Mouse (Mus musculus) hindbrain, embryonic 15.5 days (tissue): ENCODE measurements around the gene Sh3d21. TPM values are rescaled to one million over a fixed set of nuclear protein-coding genes. Genes with fewer than 3 reads are reported as not detected.
"Not testable (repeated sequence)": the region's sequence is repeated elsewhere in the genome, so short reads cannot be mapped to it uniquely, and the experiment has no call there.

ENCODE experiments used
- ATAC-seq: fragments of 200-750 bp; cut with Nextera tagmentation; 2 replicates; pipeline ENCODE4 v1.8.0; 2017; ENCODE audit warnings: low read depth, moderate number of reproducible peaks, moderate TSS enrichment; ENCODE audit not compliant: low FRiP score
- H3K27ac ChIP-seq: fragments of 300-500 bp; sonication (generic); replicated peaks from 2 replicates; pipeline ENCODE4 v1.5.1; 2015; ENCODE audit warnings: mild to moderate bottlenecking, inconsistent platforms
- H3K27me3 ChIP-seq: fragments of 300-500 bp; sonication (generic); 2 replicates; pipeline ENCODE4 v1.6.1; 2015; ENCODE audit warnings: control low read depth, inconsistent platforms
- H3K36me3 ChIP-seq: fragments of 300-500 bp; sonication (generic); 2 replicates; pipeline ENCODE4 v1.6.1; 2015; ENCODE audit warnings: control low read depth, inconsistent platforms
- H3K4me1 ChIP-seq: fragments of 300-500 bp; sonication (generic); replicated peaks from 2 replicates; pipeline ENCODE4 v1.6.1; 2015; ENCODE audit warnings: control low read depth, inconsistent platforms
- H3K4me2 ChIP-seq: fragments of 300-500 bp; sonication (generic); 2 replicates; pipeline ENCODE4 v1.6.1; 2015; ENCODE audit warnings: moderate library complexity, mild to moderate bottlenecking, inconsistent platforms
- H3K4me3 ChIP-seq: fragments of 300-500 bp; sonication (generic); 2 replicates; pipeline ENCODE4 v1.5.1; 2015; ENCODE audit warnings: mild to moderate bottlenecking, inconsistent platforms
- H3K9ac ChIP-seq: fragments of 300-500 bp; sonication (generic); 2 replicates; pipeline ENCODE4 v1.6.1; 2015; ENCODE audit warnings: inconsistent platforms
- H3K9me3 ChIP-seq: fragments of 300-500 bp; sonication (generic); 2 replicates; pipeline ENCODE4 v1.6.1; 2016; ENCODE audit warnings: control low read depth, inconsistent platforms
- WGBS: fragments of 180-500 bp; shearing (Covaris S2); methylation state at CpG from one replicate; pipeline ENCODE4 v1.1.7; 2015; 5-methylcytosine and 5-hydroxymethylcytosine counted together
- polyA plus RNA-seq: library from polyadenylated mRNA; unstranded; fragments of >200 nt; fragmentation: Nextera tagmentation; extraction: Ambion mirVana; gene quantifications from 2 replicates; pipeline ENCODE4 v1.2.1, GENCODE M21; 2015

Gene Sh3d21
- polyA plus RNA-seq, 1 experiment from 2014 or later = 2.0 TPM

DNA sequence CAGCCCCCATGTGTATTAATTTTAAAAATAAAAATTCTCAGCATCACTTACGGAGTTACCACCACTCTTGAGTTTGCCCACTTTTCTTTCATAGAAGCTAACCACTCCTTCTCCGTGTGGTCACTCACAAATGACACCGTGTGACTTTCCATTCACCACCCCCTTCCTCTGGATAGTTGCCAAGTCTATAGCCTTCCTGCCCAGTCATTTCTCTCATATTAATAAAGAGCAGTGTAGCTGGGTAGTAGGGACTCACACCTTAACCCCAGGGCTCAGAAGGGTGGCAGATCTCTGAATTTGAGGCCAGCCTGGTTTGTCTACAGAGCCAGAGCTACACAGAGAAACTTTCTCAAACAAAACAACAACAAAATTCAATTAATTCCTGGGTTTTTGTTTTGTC is 34.2 kb upstream of the Sh3d21 start:
- H3K36me3 ChIP-seq = peaks cover 16% of the 10 kb centered on the region
- H3K4me3 ChIP-seq = no peak overlapping the region
- H3K9ac ChIP-seq = no peak overlapping the region
- no peak for ATAC-seq
- no peaks in the 10 kb centered on the region for H3K9me3 ChIP-seq
- 61% methylated on average over 3 of the region's 3 CpGs for WGBS
- no peaks in the 10 kb centered on the region for H3K27me3 ChIP-seq
- no peak overlapping the region for H3K4me2 ChIP-seq
- H3K27ac ChIP-seq = no peak overlapping the region
- peaks cover 40% of the 10 kb centered on the region for H3K4me1 ChIP-seq

- no peaks in the 10 kb centered on the region for H3K27me3 ChIP-seq
- 91% methylated on average over 4 of the region's 4 CpGs for WGBS
- ATAC-seq = no peak
- H3K4me3 ChIP-seq = no peak overlapping the region
- H3K9ac ChIP-seq = no peak overlapping the region
- H3K4me2 ChIP-seq = no peak overlapping the region
- H3K4me1 ChIP-seq = peaks cover 24% of the 10 kb centered on the region
- no peaks in the 10 kb centered on the region for H3K9me3 ChIP-seq
- H3K27ac ChIP-seq = no peak overlapping the region
- H3K36me3 ChIP-seq = peaks cover 26% of the 10 kb centered on the region
Observed at GRCm38 (mm10) chr4:126194916-126195315, 31.6 kb upstream of the Sh3d21 start.

DNA sequence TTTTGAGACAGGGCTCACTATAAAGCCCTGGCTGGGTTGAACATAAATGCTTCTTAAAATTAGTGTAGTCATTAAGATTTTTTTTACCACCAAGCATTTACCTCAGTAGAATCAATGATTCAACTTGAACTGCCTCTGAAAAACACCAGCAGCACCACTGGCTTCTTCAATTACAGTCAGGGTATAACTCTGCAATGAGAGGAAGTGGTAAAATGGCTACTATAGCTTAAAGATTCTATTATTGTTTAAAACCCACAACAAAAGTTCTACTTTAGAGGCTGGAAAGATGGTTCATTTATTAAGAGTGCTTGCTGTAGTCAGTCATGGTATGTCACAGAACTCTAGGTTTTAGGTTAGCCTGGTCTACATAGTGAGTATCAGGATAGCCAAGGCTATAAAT is 30.9 kb upstream of the Sh3d21 start:
- H3K9me3 ChIP-seq = no peaks in the 10 kb centered on the region
- peaks cover 17% of the 10 kb centered on the region for H3K4me1 ChIP-seq
- H3K27me3 ChIP-seq = no peaks in the 10 kb centered on the region
- peaks cover 26% of the 10 kb centered on the region for H3K36me3 ChIP-seq
- no peak overlapping the region for H3K4me3 ChIP-seq
- no peak overlapping the region for H3K4me2 ChIP-seq
- H3K9ac ChIP-seq = no peak overlapping the region
- ATAC-seq = no peak
- H3K27ac ChIP-seq = no peak overlapping the region

DNA sequence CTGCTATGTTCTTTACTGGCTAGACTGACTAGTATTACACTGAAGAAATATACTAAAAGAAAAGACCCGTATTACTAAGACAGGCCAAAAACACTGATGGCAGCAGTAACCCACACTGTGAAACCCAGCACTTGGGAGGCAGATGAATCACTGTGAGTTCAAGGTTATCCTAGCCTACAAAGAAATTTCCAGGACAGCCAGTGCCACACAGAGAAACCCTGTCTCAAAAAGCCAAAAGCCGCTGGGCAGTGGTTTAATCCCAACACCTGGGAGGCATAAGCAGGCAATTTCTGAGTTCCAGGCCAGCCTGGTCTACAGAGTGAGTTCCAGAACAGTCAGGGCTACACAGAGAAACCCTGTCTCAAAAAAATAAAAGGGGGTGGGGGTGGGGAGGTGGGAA is 27.3 kb upstream of the Sh3d21 start:
- H3K9me3 ChIP-seq = no peaks in the 10 kb centered on the region
- peaks cover 26% of the 10 kb centered on the region for H3K36me3 ChIP-seq
- WGBS = 94% methylated on average over 2 of the region's 2 CpGs
- H3K4me2 ChIP-seq = no peak overlapping the region
- no peak for ATAC-seq
- no peak overlapping the region for H3K9ac ChIP-seq
- H3K27me3 ChIP-seq = no peaks in the 10 kb centered on the region
- H3K4me1 ChIP-seq = no peaks in the 10 kb centered on the region
- no peak overlapping the region for H3K4me3 ChIP-seq
- no peak overlapping the region for H3K27ac ChIP-seq

GRCm38 (mm10) chr4:126187096-126187495 is 23.8 kb upstream of the Sh3d21 start:
- no peak for ATAC-seq
- H3K27ac ChIP-seq = no peak overlapping the region
- no peak overlapping the region for H3K4me2 ChIP-seq
- no peaks in the 10 kb centered on the region for H3K4me1 ChIP-seq
- H3K4me3 ChIP-seq = no peak overlapping the region
- H3K9ac ChIP-seq = no peak overlapping the region
- no peaks in the 10 kb centered on the region for H3K9me3 ChIP-seq
- WGBS = 96% methylated on average over 3 of the region's 3 CpGs
- no peaks in the 10 kb centered on the region for H3K27me3 ChIP-seq
- H3K36me3 ChIP-seq = peaks cover 12% of the 10 kb centered on the region; the same call in 1 of the 2 replicates

- Histone ChIP-seq H3K27me3 (no peaks in the 10 kb centered on the region), H3K9ac (no peak overlapping the region), H3K9me3 (no peaks in the 10 kb centered on the region), H3K36me3 (peaks cover 20% of the 10 kb centered on the region), H3K4me2 (no peak overlapping the region), H3K4me3 (no peak overlapping the region), H3K4me1 (no peaks in the 10 kb centered on the region), H3K27ac (no peak overlapping the region)
- no peak for ATAC-seq
- WGBS = 87% methylated on average over 5 of the region's 5 CpGs
Observed at GRCm38 (mm10) chr4:126183034-126183433, 19.7 kb upstream of the Sh3d21 start.

- Histone ChIP-seq H3K4me3 (no peak overlapping the region), H3K27me3 (no peaks in the 10 kb centered on the region), H3K36me3 (peaks cover 33% of the 10 kb centered on the region), H3K27ac (no peak overlapping the region), H3K4me2 (no peak overlapping the region), H3K9ac (no peak overlapping the region), H3K4me1 (no peaks in the 10 kb centered on the region), H3K9me3 (no peaks in the 10 kb centered on the region)
- WGBS = 57% methylated on average over 7 of the region's 7 CpGs
- no peak for ATAC-seq
Observed at GRCm38 (mm10) chr4:126181170-126181957, 18.1 kb upstream of the Sh3d21 start.

- H3K27ac ChIP-seq, H3K4me3 ChIP-seq, H3K4me1 ChIP-seq, H3K27me3 ChIP-seq, H3K9me3 ChIP-seq, H3K4me2 ChIP-seq, ATAC-seq, H3K9ac ChIP-seq: not testable (repeated sequence)
- 95% methylated on average over 7 of the region's 7 CpGs for WGBS
- peaks cover 75% of the 10 kb centered on the region for H3K36me3 ChIP-seq
Observed at GRCm38 (mm10) chr4:126175980-126176379, 12.7 kb upstream of the Sh3d21 start.

GRCm38 (mm10) chr4:126173800-126174199 is 10.5 kb upstream of the Sh3d21 start:
- Histone ChIP-seq H3K4me1 (no peaks in the 10 kb centered on the region), H3K4me3 (no peak overlapping the region), H3K36me3 (peaks cover 78% of the 10 kb centered on the region), H3K27me3 (no peaks in the 10 kb centered on the region), H3K27ac (no peak overlapping the region), H3K9me3 (no peaks in the 10 kb centered on the region), H3K4me2 (no peak overlapping the region), H3K9ac (no peak overlapping the region)
- 94% methylated on average over 5 of the region's 5 CpGs for WGBS
- no peak for ATAC-seq

- 96% methylated on average over 5 of the region's 5 CpGs for WGBS
- not testable (repeated sequence) for ATAC-seq, H3K4me1 ChIP-seq, H3K4me3 ChIP-seq, H3K27ac ChIP-seq, H3K9me3 ChIP-seq, H3K4me2 ChIP-seq, H3K9ac ChIP-seq, H3K27me3 ChIP-seq
- peaks cover 76% of the 10 kb centered on the region for H3K36me3 ChIP-seq
Observed at GRCm38 (mm10) chr4:126170737-126171136, 7.4 kb upstream of the Sh3d21 start.

DNA sequence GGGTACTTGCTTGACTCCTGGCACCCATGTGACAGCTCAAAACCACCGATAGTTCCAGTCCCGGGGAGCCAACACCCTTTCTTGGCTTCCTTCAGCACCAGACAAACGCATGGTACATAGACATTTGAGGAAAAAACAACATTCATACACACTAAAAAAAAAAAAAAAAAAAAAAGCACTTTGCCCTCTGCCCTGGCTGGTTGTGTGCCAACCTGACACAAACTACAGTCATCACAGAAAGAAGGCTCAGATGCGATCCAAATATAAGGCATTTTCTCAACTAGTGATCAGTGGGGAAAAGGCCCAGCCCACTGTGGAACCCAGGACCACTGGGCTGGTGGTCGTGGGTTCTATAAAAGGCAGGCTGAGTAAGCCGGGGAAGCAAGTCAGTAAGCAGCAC is 5.6 kb upstream of the Sh3d21 start:
- Histone ChIP-seq H3K27me3 (no peaks in the 10 kb centered on the region), H3K27ac (no peak overlapping the region), H3K9me3 (no peaks in the 10 kb centered on the region), H3K4me3 (no peak overlapping the region), H3K4me2 (no peak overlapping the region), H3K9ac (no peak overlapping the region), H3K4me1 (no peaks in the 10 kb centered on the region), H3K36me3 (peaks cover 63% of the 10 kb centered on the region)
- no peak for ATAC-seq
- WGBS = 92% methylated on average over 6 of the region's 6 CpGs

DNA sequence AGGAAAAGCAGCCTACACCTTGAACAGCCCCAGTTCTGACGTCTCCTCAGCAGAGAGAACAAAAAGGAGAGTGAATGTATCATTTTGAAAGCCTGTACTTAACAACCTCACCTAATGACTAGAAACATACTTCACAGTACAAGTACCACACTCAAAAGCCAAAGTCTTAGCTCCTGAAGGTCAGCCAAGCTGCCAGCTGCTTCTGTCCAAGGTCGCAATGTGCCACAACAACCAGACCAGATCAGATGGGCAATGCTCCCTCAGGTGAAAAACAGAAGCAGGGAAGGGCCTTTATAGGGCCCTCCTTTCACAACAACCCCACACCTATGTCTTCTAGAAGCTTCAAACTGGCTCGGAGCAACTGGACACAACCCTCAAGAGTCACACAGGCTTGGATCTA is 2.8 kb upstream of the Sh3d21 start:
- ATAC-seq = no peak
- Histone ChIP-seq H3K9ac (no peak overlapping the region), H3K4me1 (peaks cover 13% of the 10 kb centered on the region), H3K27ac (no peak overlapping the region), H3K4me3 (no peak overlapping the region), H3K9me3 (no peaks in the 10 kb centered on the region), H3K36me3 (peaks cover 40% of the 10 kb centered on the region), H3K4me2 (no peak overlapping the region), H3K27me3 (no peaks in the 10 kb centered on the region)
- WGBS = 81% methylated on average over 3 of the region's 3 CpGs

DNA sequence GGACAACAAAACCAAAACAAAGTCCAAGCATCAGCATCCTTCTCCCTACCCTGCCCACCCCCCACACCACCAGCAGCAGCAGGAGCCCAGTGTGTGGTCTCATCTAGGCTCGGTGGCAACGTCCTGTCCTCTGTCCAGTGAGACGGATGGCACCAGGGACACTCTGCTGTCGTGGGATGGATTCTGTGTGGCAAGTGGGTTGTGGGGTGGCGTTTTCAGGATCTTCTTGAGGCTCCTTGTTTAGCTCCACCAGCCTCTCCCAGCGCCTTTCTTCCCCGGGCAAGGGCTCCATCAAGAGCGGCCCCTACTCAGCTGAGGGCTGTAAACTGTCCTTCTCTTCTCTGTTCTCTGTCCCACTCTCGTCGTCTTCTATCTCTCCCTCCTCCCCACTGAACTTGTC is 1.8 kb upstream of the Sh3d21 start:
- H3K27ac ChIP-seq, H3K9me3 ChIP-seq, H3K27me3 ChIP-seq, ATAC-seq, H3K4me2 ChIP-seq, H3K9ac ChIP-seq, H3K4me3 ChIP-seq: not testable (repeated sequence)
- WGBS = 67% methylated on average over 10 of the region's 10 CpGs
- Histone ChIP-seq H3K36me3 (peaks cover 33% of the 10 kb centered on the region), H3K4me1 (peaks cover 13% of the 10 kb centered on the region)
